Mouse (Mus musculus) ES-E14 (cell line): ENCODE measurements around the gene Proser3.

Source experiments
- CHD2 ChIP-seq: IDR thresholded peaks from 2 replicates; pipeline ENCODE4 v1.6.1; 2014; ENCODE audit warnings: mild to moderate bottlenecking, low read depth, low read length, inconsistent platforms
- HCFC1 ChIP-seq: IDR thresholded peaks from 2 replicates; pipeline ENCODE4 v1.6.1; 2012; ENCODE audit warnings: low read length, inconsistent platforms, borderline replicate concordance; ENCODE audit not compliant: insufficient read depth

GRCm38 (mm10) chr7:30549880-30550279 is 2.2 kb downstream of the Proser3 start:
- no peak for TF ChIP-seq CHD2
- peak; percentile 69 for TF ChIP-seq HCFC1
